Comparison of ENCODE assay signal across 10 mouse cellular contexts in genomic region chr3:98428928-98429525, GRCm38 (mm10). TPM values are rescaled to one million over a fixed set of nuclear protein-coding genes. Genes with fewer than 3 reads are reported as not detected.
DNase-seq lines count a peak whose midpoint lies in the region; ATAC-seq and TF ChIP-seq lines count a peak whose summit lies in the region.
"Had no signal": no experiment of that assay in that cellular context is flagged by ENCODE, and none has a peak within 500 bp of the region (broad histone marks: within the 10 kb centered on the region; RNA-seq: fewer than 3 reads in every experiment).

No protein-coding gene starts in this region.

- DNase-seq in kidney, postnatal 10 days = no peak
- peak; percentile 18 for DNase-seq in hindbrain, embryonic 11.5 days (ENCODE audit: low spot score)
- DNase-seq in spleen, postnatal 14 days (ENCODE audit: low spot score in 2 of 2) = no peak
- DNase-seq in Muller cell, postnatal 12 days (ENCODE audit: inconsistent ontology term) = no peak
- no peak for DNase-seq in testis, postnatal 10 days (ENCODE audit: low spot score)
- DNase-seq: cerebellum, adult 11 months; right cerebral cortex, postnatal 25 days had no signal

- H3K4me3 ChIP-seq in kidney, embryonic 16.5 days (ENCODE audit: low read length) = peak overlapping the region; percentile 69
- peak overlapping the region; percentile 69; the same call in 1 of the 2 replicates for H3K4me3 ChIP-seq in bone marrow macrophage, adult 2 months (ENCODE audit: insufficient read depth, low read length)
- no peak overlapping the region for H3K4me3 ChIP-seq in hindbrain, embryonic 11.5 days (ENCODE audit: low read depth, low read length)

- peak overlapping the region; percentile 33 for H3K27ac ChIP-seq in kidney, embryonic 16.5 days (ENCODE audit: low read length)
- H3K27ac ChIP-seq in bone marrow macrophage, adult 2 months (ENCODE audit: insufficient read depth, low read depth, low read length) = no peak overlapping the region
- no peak overlapping the region for H3K27ac ChIP-seq in hindbrain, embryonic 11.5 days (ENCODE audit: low read depth, low read length)

- H3K36me3 ChIP-seq in kidney, embryonic 16.5 days (ENCODE audit: insufficient read depth, low read length) = no peaks in the 10 kb centered on the region; the same call in 1 of the 2 replicates
- H3K36me3 ChIP-seq in hindbrain, embryonic 11.5 days (ENCODE audit: control insufficient read depth, insufficient read depth, low read length) = no peaks in the 10 kb centered on the region

- no peak for ATAC-seq in kidney, embryonic 16.5 days (ENCODE audit: low FRiP score, low TSS enrichment)
- ATAC-seq in hindbrain, embryonic 11.5 days (ENCODE audit: low FRiP score) = no peak
- peak; percentile 24 for ATAC-seq in megakaryocyte, adult 5-6 weeks (ENCODE audit: poor library complexity, severe bottlenecking)

- H3K9ac ChIP-seq in kidney, embryonic 16.5 days (replicated peaks; ENCODE audit: low read length) = 0 out of 2 replicates have a peak overlapping the region, but pooled peaks have one; percentile 14
- H3K9ac ChIP-seq in hindbrain, embryonic 11.5 days (ENCODE audit: low read depth, low read length) = no peak overlapping the region

- no peaks in the 10 kb centered on the region for H3K27me3 ChIP-seq in kidney, embryonic 16.5 days (ENCODE audit: insufficient read depth, low read length)
- H3K27me3 ChIP-seq in hindbrain, embryonic 11.5 days (ENCODE audit: control insufficient read depth, insufficient read depth, low read length) = peaks cover 11% of the 10 kb centered on the region

- H3K4me1 ChIP-seq in kidney, embryonic 16.5 days (ENCODE audit: insufficient read depth, low read length) = peaks cover 28% of the 10 kb centered on the region
- peaks cover 8% of the 10 kb centered on the region for H3K4me1 ChIP-seq in bone marrow macrophage, adult 2 months (ENCODE audit: control insufficient read depth, insufficient read depth, low read length)
- no peaks in the 10 kb centered on the region; the same call in 1 of the 2 replicates for H3K4me1 ChIP-seq in hindbrain, embryonic 11.5 days (replicated peaks; ENCODE audit: control insufficient read depth, insufficient read depth, low read length)

- H3K9me3 ChIP-seq in kidney, embryonic 16.5 days (ENCODE audit: low read length) = no peaks in the 10 kb centered on the region
- H3K9me3 ChIP-seq in hindbrain, embryonic 11.5 days (ENCODE audit: control insufficient read depth, low read length) = no peaks in the 10 kb centered on the region

- WGBS in kidney, embryonic 16.5 days = 32% methylated on average over 8 of the region's 8 CpGs
- 18% methylated on average over 8 of the region's 8 CpGs for WGBS in hindbrain, embryonic 11.5 days

- H3K4me2 ChIP-seq in kidney, embryonic 16.5 days (replicated peaks; ENCODE audit: low read depth, low read length) = peak overlapping the region; percentile 87
- no peak overlapping the region for H3K4me2 ChIP-seq in hindbrain, embryonic 11.5 days (replicated peaks; ENCODE audit: low read depth, low read length)

- TF ChIP-seq POLR2A in bone marrow macrophage, adult 2 months (IDR thresholded peaks at IDR 0.05; ENCODE audit: borderline replicate concordance, low read depth, low read length) = no peak

- TF ChIP-seq CTCF in bone marrow macrophage, adult 2 months (IDR thresholded peaks at IDR 0.05; ENCODE audit: low read depth, low read length) = no peak

RNA-seq across cellular contexts. Expression of gene Gm4450, which starts 27.9 kb away (rescaled TPM):
- 44.6 and 55.8 TPM in 2 replicates for polyA plus RNA-seq in kidney, embryonic 16.5 days (2015; fragmentation: Nextera tagmentation; extraction: Ambion mirVana)
- polyA plus RNA-seq in bone marrow macrophage, adult 2 months (2012; ENCODE audit: insufficient read depth, insufficient read length, missing spikeins) = not detected in 2 replicates
- not detected in 2 replicates for polyA plus RNA-seq in hindbrain, embryonic 11.5 days (2014; fragmentation: Nextera tagmentation; extraction: Ambion mirVana)
- not detected in 2 replicates for total RNA-seq in megakaryocyte, adult 5-6 weeks (2015)
- total RNA-seq in megakaryocyte, adult 5-6 weeks (2017) = not detected in 2 replicates

RNA-seq across cellular contexts. Expression of gene Zfp697, which starts 46.8 kb away (rescaled TPM):
- 16.4 and 17.1 TPM in 2 replicates for polyA plus RNA-seq in kidney, embryonic 16.5 days (2015; fragmentation: Nextera tagmentation; extraction: Ambion mirVana)
- polyA plus RNA-seq in bone marrow macrophage, adult 2 months (2012; ENCODE audit: insufficient read depth, insufficient read length, missing spikeins) = 0.25 TPM in 1 of 2 replicates, not detected in the other
- polyA plus RNA-seq in hindbrain, embryonic 11.5 days (2014; fragmentation: Nextera tagmentation; extraction: Ambion mirVana) = 12.2 and 15.5 TPM in 2 replicates
- total RNA-seq in megakaryocyte, adult 5-6 weeks (2015) = 0.14 and 0.47 TPM in 2 replicates
- 0.53 TPM in 1 of 2 replicates, not detected in the other for total RNA-seq in megakaryocyte, adult 5-6 weeks (2017)

Comparison
In these comparisons a context has a peak if more than half of its experiments do, and no peak if none do; other contexts are left out.
1. RNA of gene Gm4450, which starts 27.9 kb away (polyA plus RNA-seq): 44.6 to 55.8 TPM in kidney, embryonic 16.5 days; not detected in bone marrow macrophage, adult 2 months and not detected in hindbrain, embryonic 11.5 days; every median in the first group is over 10 times any median in the second.
2. RNA of gene Zfp697, which starts 46.8 kb away (polyA plus RNA-seq): 16.4 to 17.1 TPM in kidney, embryonic 16.5 days and 12.2 to 15.5 TPM in hindbrain, embryonic 11.5 days; 0.25 TPM in bone marrow macrophage, adult 2 months; every median in the first group is over 10 times any median in the second.